Mouse (Mus musculus) cerebellum, adult 2 months (tissue): ENCODE data around the gene Mllt1. TPM values are rescaled to one million over a fixed set of nuclear protein-coding genes. Genes with fewer than 3 reads are reported as not detected.

Experiments
- DNase-seq, 2 experiments: peaks; one replicate each; pipeline ENCODE4 v3.0.0; 2021
- H3K27ac ChIP-seq: fragments of 200-500 bp; 2 replicates; pipeline ENCODE4 v1.5.1; 2012; ENCODE audit warnings: low read length, control low read depth, inconsistent platforms; ENCODE audit not compliant: insufficient read depth
- H3K27me3 ChIP-seq: fragments of 200-500 bp; 2 replicates; pipeline ENCODE4 v1.6.1; 2012; ENCODE audit warnings: inconsistent platforms, mild to moderate bottlenecking, low read length, moderate library complexity; ENCODE audit not compliant: control insufficient read depth, insufficient read depth
- H3K4me1 ChIP-seq: fragments of 200-500 bp; 2 replicates; pipeline ENCODE4 v1.6.1; 2011; ENCODE audit warnings: low read length; ENCODE audit not compliant: control insufficient read depth, insufficient read depth
- H3K4me3 ChIP-seq: fragments of 200-500 bp; replicated peaks from 2 replicates; pipeline ENCODE3; 2011; ENCODE audit warnings: mild to moderate bottlenecking, low read depth, low read length, control low read depth; ENCODE audit not compliant: insufficient read depth
- CTCF ChIP-seq: fragments of 200-500 bp; IDR thresholded peaks from 2 replicates; pipeline ENCODE4 v1.5.1; 2011; ENCODE audit warnings: low read depth, mild to moderate bottlenecking, control low read depth, low read length, moderate library complexity, borderline replicate concordance; ENCODE audit not compliant: insufficient read depth
- POLR2A ChIP-seq: fragments of 200-500 bp; IDR thresholded peaks from 2 replicates; pipeline ENCODE4 v1.6.1; 2011; ENCODE audit warnings: low read length, control low read depth, borderline replicate concordance; ENCODE audit not compliant: insufficient read depth
- WGBS: fragments of 180-500 bp; shearing (Covaris S2); methylation state at CpG from one replicate; pipeline ENCODE4 v1.1.7; 2018; 5-methylcytosine and 5-hydroxymethylcytosine counted together
- polyA plus RNA-seq: library from polyadenylated mRNA; depleted of rRNA; stranded (reverse); fragments of >200 nt; gene quantifications from 2 replicates; pipeline ENCODE4 v1.2.3, GENCODE M21; 2012

Mllt1 gene
- polyA plus RNA-seq, 1 experiment, result 45.7 TPM

GRCm38 (mm10) chr17:56974708-56975240, 39.6 kb upstream of the Mllt1 start:
- no peak overlapping the region for H3K27ac ChIP-seq

GRCm38 (mm10) chr17:56973956-56974707, 38.9 kb upstream of the Mllt1 start:
- Histone ChIP-seq H3K27me3 (no peaks in the 10 kb centered on the region), H3K27ac (no peak overlapping the region), H3K4me3 (no peak overlapping the region), H3K4me1 (no peaks in the 10 kb centered on the region)
- WGBS, result 68% methylated on average over 14 of the region's 14 CpGs
- no peak for DNase-seq
- no peak for TF ChIP-seq POLR2A
- TF ChIP-seq CTCF, result no peak

More at GRCm38 (mm10) chr17:56974708-56975240, 39.6 kb upstream of the Mllt1 start:
- Histone ChIP-seq H3K4me1 (no peaks in the 10 kb centered on the region), H3K27me3 (no peaks in the 10 kb centered on the region), H3K4me3 (no peak overlapping the region)
- DNase-seq, result no peak
- TF ChIP-seq POLR2A (no peak), CTCF (no peak)
- WGBS, result 77% methylated on average over 5 of the region's 5 CpGs

- Histone ChIP-seq H3K4me1 (no peaks in the 10 kb centered on the region), H3K27ac (no peak overlapping the region), H3K27me3 (no peaks in the 10 kb centered on the region), H3K4me3 (no peak overlapping the region)
- WGBS, result 27% methylated on average over 5 of the region's 5 CpGs
- DNase-seq, result no peak
- TF ChIP-seq POLR2A (no peak), CTCF (no peak)
Observed at GRCm38 (mm10) chr17:56970081-56970480, 34.9 kb upstream of the Mllt1 start.

- no peaks in the 10 kb centered on the region for H3K27me3 ChIP-seq
- no peak overlapping the region for H3K4me3 ChIP-seq
- H3K4me1 ChIP-seq, result no peaks in the 10 kb centered on the region
- DNase-seq, result no peak
- 32% methylated on average over 3 of the region's 3 CpGs for WGBS
- TF ChIP-seq POLR2A (no peak), CTCF (no peak)
- no peak overlapping the region for H3K27ac ChIP-seq
Observed at GRCm38 (mm10) chr17:56969321-56969720, 34.1 kb upstream of the Mllt1 start.

- Histone ChIP-seq H3K4me1 (no peaks in the 10 kb centered on the region), H3K4me3 (no peak overlapping the region), H3K27me3 (no peaks in the 10 kb centered on the region), H3K27ac (no peak overlapping the region)
- WGBS, result 81% methylated on average over 6 of the region's 6 CpGs
- no peak for DNase-seq
- TF ChIP-seq CTCF (no peak), POLR2A (no peak)
Observed at GRCm38 (mm10) chr17:56963646-56964045, 28.4 kb upstream of the Mllt1 start.

- H3K4me1 ChIP-seq, result no peaks in the 10 kb centered on the region
- H3K27ac ChIP-seq, result no peak overlapping the region
- H3K27me3 ChIP-seq, result no peaks in the 10 kb centered on the region
- 76% methylated on average over 5 of the region's 5 CpGs for WGBS
- no peak for TF ChIP-seq POLR2A
- TF ChIP-seq CTCF, result no peak
- DNase-seq, result no peak
- no peak overlapping the region for H3K4me3 ChIP-seq
Observed at GRCm38 (mm10) chr17:56962642-56963405, 27.6 kb upstream of the Mllt1 start.

GRCm38 (mm10) chr17:56961880-56962279, 26.7 kb upstream of the Mllt1 start:
- 91% methylated on average over 4 of the region's 4 CpGs for WGBS
- no peak overlapping the region for H3K27ac ChIP-seq

More at GRCm38 (mm10) chr17:56961880-56962279, 26.7 kb upstream of the Mllt1 start:
- H3K4me3 ChIP-seq, result no peak overlapping the region
- H3K4me1 ChIP-seq, result no peaks in the 10 kb centered on the region
- no peak for TF ChIP-seq POLR2A
- TF ChIP-seq CTCF, result no peak
- no peaks in the 10 kb centered on the region for H3K27me3 ChIP-seq
- no peak for DNase-seq
